Mouse (Mus musculus) stomach, postnatal 0 days (tissue): ENCODE results near the gene Endou.

Experiments used
- CTCF ChIP-seq: IDR thresholded peaks from 2 replicates; pipeline ENCODE4 v1.5.1; 2016; ENCODE audit warnings: antibody characterized with exemption, low read depth, mild to moderate bottlenecking, moderate library complexity
- EP300 ChIP-seq: optimal IDR thresholded peaks from 2 replicates; pipeline ENCODE3; 2016; ENCODE audit warnings: antibody characterized with exemption

- TF ChIP-seq EP300 = no peak
- TF ChIP-seq CTCF = no peak
These were observed 9.2 kb upstream of the Endou start for GRCm38 (mm10) chr15:97740283-97740732.
